Mouse (Mus musculus) stomach, embryonic 16.5 days (tissue): ENCODE data around the gene Nphp1. TPM values are rescaled to one million over a fixed set of nuclear protein-coding genes. Genes with fewer than 3 reads are reported as not detected.

Source experiments
- ATAC-seq: fragments of 200-750 bp; cut with Nextera tagmentation; 2 replicates; pipeline ENCODE4 v1.8.0; 2017; ENCODE audit warnings: moderate number of reproducible peaks, moderate TSS enrichment; ENCODE audit not compliant: insufficient read depth, low FRiP score
- H3K27ac ChIP-seq: fragments of 300-500 bp; sonication (generic); 2 replicates; pipeline ENCODE4 v1.5.1; 2014; ENCODE audit warnings: low read length
- H3K27me3 ChIP-seq: fragments of 300-500 bp; sonication (generic); 2 replicates; pipeline ENCODE4 v1.6.1; 2014; ENCODE audit warnings: low read length, control low read depth, mixed read lengths; ENCODE audit not compliant: control insufficient read depth, insufficient read depth
- H3K36me3 ChIP-seq: fragments of 300-500 bp; sonication (generic); 2 replicates; pipeline ENCODE4 v1.6.1; 2014; ENCODE audit warnings: low read length; ENCODE audit not compliant: control insufficient read depth, insufficient read depth
- H3K4me1 ChIP-seq: fragments of 300-500 bp; sonication (generic); 2 replicates; pipeline ENCODE4 v1.6.1; 2014; ENCODE audit warnings: low read length, control low read depth, mixed read lengths; ENCODE audit not compliant: control insufficient read depth, insufficient read depth
- H3K4me2 ChIP-seq: fragments of 300-500 bp; sonication (generic); 2 replicates; pipeline ENCODE4 v1.6.1; 2014; ENCODE audit warnings: low read depth, low read length, mixed read lengths
- H3K4me3 ChIP-seq: fragments of 300-500 bp; sonication (generic); replicated peaks from 2 replicates; pipeline ENCODE4 v1.5.1; 2014; ENCODE audit warnings: mild to moderate bottlenecking, low read length
- H3K9ac ChIP-seq: fragments of 300-500 bp; sonication (generic); 2 replicates; pipeline ENCODE4 v1.6.1; 2014; ENCODE audit warnings: low read length
- H3K9me3 ChIP-seq: fragments of 300-500 bp; sonication (generic); replicated peaks from 2 replicates; pipeline ENCODE4 v1.6.1; 2016; ENCODE audit warnings: low read length, control low read depth; ENCODE audit not compliant: control insufficient read depth
- WGBS: fragments of 180-500 bp; shearing (Covaris S2); extraction: QIAGEN DNeasy Blood & Tissue Kit; methylation state at CpG from one replicate; pipeline ENCODE4 v1.1.7; 2014; 5-methylcytosine and 5-hydroxymethylcytosine counted together
- polyA plus RNA-seq: library from polyadenylated mRNA; unstranded; fragments of >200 nt; fragmentation: Nextera tagmentation; extraction: Ambion mirVana; gene quantifications from 2 replicates; pipeline ENCODE4 v1.2.1, GENCODE M21; 2015

Gene Nphp1
- polyA plus RNA-seq, 1 experiment from 2014 or later = 28.3 TPM

DNA sequence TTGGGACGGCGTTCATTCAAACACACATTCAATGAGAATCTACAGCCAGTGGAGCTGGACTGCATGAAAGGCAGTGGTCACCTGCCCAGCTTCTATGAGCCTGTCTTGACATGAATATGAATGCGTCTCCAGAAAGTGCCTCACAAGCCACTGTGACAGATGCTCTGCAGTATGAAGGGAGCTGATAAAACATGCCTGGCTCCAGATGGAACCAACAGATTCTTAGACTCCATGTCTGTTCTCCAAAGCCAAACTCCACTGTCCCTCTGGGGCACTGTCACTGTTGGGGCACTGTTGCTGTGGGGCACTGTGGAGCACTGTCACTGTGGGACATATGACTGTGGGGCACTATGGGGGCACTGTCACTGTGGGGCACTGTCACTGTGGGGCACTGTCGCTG, 34.6 kb downstream of the Nphp1 start:
- Histone ChIP-seq H3K9me3 (no peaks in the 10 kb centered on the region), H3K27ac (no peak overlapping the region), H3K4me2 (no peak overlapping the region), H3K27me3 (no peaks in the 10 kb centered on the region), H3K4me3 (no peak overlapping the region), H3K9ac (no peak overlapping the region), H3K4me1 (no peaks in the 10 kb centered on the region), H3K36me3 (no peaks in the 10 kb centered on the region)
- WGBS = 89% methylated on average over 4 of the region's 4 CpGs
- ATAC-seq = no peak

DNA sequence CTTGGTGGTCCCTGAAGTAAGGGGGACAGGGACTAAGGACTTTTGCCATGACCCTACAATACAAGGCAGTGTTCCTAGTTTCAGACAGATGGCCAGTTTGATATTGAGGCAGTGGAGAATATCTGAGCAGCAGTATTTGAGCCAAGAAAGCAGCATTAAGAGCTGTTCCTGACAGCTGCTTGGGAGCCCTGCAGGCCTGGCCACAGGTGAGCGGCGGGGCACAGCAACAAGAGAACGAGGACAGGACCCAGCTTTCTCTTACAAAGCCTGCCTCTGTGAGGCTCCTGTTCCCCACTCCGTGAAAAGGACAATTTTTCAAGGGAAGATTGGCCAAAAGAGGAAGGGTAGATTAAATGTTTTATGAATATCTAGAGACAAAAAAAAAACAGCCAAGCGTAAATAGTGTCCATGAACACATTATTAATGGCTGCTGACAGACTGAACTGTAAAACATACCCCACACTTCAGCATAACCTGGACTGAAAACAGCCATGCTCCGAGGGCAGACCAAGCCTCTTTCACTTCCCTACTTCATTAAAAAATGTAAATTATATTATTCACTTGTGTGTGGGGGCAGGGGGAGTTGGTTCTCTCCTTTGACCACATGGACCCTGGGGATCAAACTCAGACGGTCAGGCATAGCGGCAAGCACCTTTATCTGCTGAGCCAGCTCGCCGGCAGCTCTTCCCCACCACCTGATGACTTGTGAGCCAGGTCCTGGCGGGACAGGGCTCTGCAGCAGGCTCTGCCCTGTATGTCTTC, 36.7 kb downstream of the Nphp1 start:
- Histone ChIP-seq H3K27ac (no peak overlapping the region), H3K9ac (peak overlapping the region; percentile 4; the same call in 1 of the 2 replicates), H3K4me3 (no peak overlapping the region), H3K4me1 (no peaks in the 10 kb centered on the region), H3K27me3 (no peaks in the 10 kb centered on the region), H3K9me3 (no peaks in the 10 kb centered on the region), H3K4me2 (no peak overlapping the region), H3K36me3 (no peaks in the 10 kb centered on the region)
- WGBS = 65% methylated on average over 11 of the region's 11 CpGs
- ATAC-seq = no peak

DNA sequence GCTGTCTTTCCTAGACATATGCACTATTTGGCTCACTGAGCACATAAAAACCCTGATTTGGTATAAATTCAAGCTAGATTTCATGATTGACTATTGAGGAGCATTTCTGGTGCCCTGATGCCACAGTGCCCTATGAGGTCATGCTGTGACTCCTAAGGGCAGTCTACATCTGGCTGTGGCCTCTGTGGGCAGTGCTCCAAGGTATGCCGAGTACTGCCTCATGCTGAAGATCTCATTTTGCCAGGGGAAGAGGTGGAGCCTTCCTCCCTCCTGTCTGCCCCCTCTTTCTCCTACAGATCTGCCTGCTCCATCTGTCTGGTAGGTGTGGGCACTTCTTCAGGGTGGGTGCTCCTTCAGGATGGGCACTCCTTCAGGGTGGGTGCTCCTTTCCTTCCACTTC, 39.3 kb downstream of the Nphp1 start:
- Histone ChIP-seq H3K9ac (no peak overlapping the region), H3K4me2 (no peak overlapping the region), H3K27me3 (no peaks in the 10 kb centered on the region), H3K9me3 (no peaks in the 10 kb centered on the region), H3K4me3 (no peak overlapping the region), H3K4me1 (no peaks in the 10 kb centered on the region), H3K27ac (no peak overlapping the region), H3K36me3 (no peaks in the 10 kb centered on the region)
- ATAC-seq = no peak
- WGBS = 45% methylated on average over 1 of the region's 1 CpGs

DNA sequence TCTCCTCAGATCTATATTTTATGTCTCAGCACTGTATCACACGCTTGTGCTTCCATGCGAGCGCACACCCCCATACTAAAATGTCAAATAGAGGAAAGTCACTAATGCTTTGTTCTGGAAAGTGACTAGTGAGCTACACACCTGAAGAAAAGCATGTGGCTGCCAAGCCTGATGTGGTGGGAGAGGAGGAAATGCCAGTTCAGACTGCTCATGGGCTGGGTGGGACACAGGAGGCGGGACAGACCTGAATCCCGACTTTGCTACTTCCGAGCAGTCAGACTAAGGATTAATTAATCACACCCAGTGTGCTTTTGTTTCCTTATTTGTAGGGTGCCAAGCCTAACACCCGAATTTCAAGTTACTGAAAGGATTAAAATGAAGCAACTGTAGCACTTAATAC, 40.4 kb downstream of the Nphp1 start:
- no peaks in the 10 kb centered on the region for H3K27me3 ChIP-seq
- peak; percentile 62; the same call in 1 of the 2 replicates for ATAC-seq
- 62% methylated on average over 7 of the region's 7 CpGs for WGBS
- H3K9ac ChIP-seq = no peak overlapping the region
- H3K27ac ChIP-seq = peak overlapping the region; percentile 29
- H3K4me1 ChIP-seq = no peaks in the 10 kb centered on the region
- H3K36me3 ChIP-seq = no peaks in the 10 kb centered on the region
- no peak overlapping the region for H3K4me3 ChIP-seq
- no peaks in the 10 kb centered on the region for H3K9me3 ChIP-seq
- H3K4me2 ChIP-seq = no peak overlapping the region

DNA sequence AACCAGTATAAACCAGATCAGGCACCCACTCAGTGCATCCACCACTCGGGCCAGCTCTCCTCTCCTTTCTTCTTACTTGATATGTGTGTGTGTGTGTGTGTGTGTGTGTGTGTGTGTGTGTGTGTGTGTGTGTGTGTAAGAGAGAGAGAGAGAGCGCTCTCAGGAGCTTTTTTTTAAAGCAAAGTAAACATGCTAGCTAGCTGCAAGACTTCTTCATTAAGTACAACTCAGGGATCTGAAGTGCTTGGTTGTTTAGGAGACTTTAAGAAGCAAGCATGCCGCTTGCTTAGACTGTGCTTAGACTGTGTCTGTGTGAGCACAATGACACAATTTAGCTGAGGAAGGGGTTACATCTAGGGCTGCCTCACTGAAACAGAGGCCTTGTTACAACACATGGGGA, 46.1 kb downstream of the Nphp1 start:
- H3K27ac ChIP-seq = peak overlapping the region; percentile 72; the same call in 1 of the 2 replicates
- H3K4me1 ChIP-seq = no peaks in the 10 kb centered on the region
- no peaks in the 10 kb centered on the region for H3K9me3 ChIP-seq
- H3K4me2 ChIP-seq = no peak overlapping the region
- H3K36me3 ChIP-seq = no peaks in the 10 kb centered on the region
- ATAC-seq = no peak
- 63% methylated on average over 3 of the region's 3 CpGs for WGBS
- H3K9ac ChIP-seq = no peak overlapping the region
- no peak overlapping the region for H3K4me3 ChIP-seq
- no peaks in the 10 kb centered on the region for H3K27me3 ChIP-seq

DNA sequence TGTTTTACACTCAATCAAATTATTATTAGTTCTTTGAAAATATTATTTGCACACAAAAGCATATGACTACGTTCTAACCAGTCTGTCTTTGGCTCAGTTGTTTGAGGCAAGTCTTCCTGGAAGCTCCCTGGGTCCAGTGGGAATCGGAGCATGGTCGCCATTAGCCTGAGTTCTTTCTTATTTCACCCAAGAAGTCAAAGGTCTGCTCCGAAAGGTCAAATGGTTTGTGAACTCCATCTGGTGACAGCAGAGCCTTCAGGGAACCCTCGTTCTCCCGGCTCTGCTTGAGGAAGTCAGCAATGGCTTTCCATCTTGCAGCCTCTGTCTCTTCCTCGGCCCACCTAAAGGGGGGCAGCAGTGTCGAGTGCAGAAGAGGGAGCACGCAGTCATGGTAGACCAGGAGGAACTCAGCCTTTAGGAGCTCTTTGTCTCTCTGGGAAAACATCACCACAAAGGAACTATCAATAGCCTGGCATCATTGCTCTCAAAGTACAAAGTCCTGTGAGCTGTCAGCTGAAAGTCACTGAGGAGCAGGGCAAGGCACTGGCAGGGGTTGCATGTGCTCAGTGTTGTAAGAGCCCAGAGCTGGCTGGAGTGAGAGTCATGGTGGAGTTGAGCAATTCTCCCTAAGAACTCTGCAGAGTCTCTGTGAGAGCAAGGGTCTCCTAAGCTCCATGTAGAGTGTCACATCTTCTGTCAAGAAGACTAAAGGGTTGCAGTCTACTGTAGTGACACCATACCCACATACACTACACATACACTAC, 47.8 kb downstream of the Nphp1 start:
- 76% methylated on average over 9 of the region's 9 CpGs for WGBS
- H3K27ac ChIP-seq = no peak overlapping the region

DNA sequence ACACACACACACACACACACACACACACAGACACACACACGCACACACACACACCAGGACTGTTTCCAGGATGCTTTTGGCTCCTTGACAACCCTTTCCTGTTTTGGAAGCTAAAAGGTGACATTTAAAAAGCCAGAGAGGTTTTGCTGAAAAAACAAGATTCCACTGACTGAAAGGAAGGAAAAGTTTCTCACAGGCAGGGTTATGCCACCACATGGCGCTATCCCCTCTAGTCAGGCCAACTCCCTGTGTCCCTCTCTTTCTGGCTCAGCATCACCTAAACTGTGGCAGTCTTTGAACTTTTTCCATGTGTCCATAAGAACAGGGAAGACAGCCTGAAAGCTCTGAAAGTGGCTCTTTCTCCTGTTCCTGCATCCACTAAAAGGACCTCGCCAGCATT, 50.8 kb downstream of the Nphp1 start:
- WGBS = 75% methylated on average over 3 of the region's 3 CpGs
- no peaks in the 10 kb centered on the region for H3K4me1 ChIP-seq

More for the DNA sequence above, 47.8 kb downstream of the Nphp1 start:
- Histone ChIP-seq H3K27me3 (no peaks in the 10 kb centered on the region), H3K9ac (no peak overlapping the region), H3K4me3 (no peak overlapping the region), H3K4me2 (no peak overlapping the region), H3K4me1 (no peaks in the 10 kb centered on the region), H3K9me3 (no peaks in the 10 kb centered on the region), H3K36me3 (no peaks in the 10 kb centered on the region)
- ATAC-seq = no peak

DNA sequence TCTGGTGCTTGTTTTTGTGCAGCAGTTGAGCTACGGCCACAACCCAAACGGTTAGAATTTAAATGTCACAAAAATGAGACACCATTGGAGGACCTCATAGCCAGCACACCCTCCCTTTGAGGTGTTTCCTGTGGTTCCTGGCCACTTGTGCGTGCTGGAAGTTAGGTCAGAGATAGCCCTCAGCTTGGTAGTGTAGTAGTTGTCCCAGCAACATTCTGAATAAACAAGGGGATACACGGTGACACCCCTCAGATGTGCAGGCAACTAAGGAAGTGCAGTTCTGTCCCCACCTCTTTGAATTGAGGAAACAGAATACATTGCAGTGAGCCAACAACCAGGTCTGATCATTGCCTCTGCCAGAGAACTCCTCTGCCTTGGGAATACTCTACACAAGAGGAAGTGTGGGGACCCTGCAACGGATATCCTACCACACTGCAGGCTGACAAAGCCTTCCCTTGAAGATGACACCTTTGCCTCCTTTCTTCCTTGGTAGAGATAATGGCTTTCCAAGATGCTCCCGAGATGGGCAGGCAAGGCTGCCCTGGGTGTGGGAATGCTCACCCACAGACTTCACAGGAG, 52.0 kb downstream of the Nphp1 start:
- no peak overlapping the region for H3K4me3 ChIP-seq
- no peaks in the 10 kb centered on the region for H3K4me1 ChIP-seq
- H3K9ac ChIP-seq = no peak overlapping the region
- H3K27ac ChIP-seq = peak overlapping the region; percentile 35
- no peaks in the 10 kb centered on the region for H3K27me3 ChIP-seq
- WGBS = 66% methylated on average over 6 of the region's 6 CpGs
- H3K4me2 ChIP-seq = no peak overlapping the region
- peak; percentile 56; the same call in 1 of the 2 replicates for ATAC-seq
- H3K36me3 ChIP-seq = no peaks in the 10 kb centered on the region
- no peaks in the 10 kb centered on the region for H3K9me3 ChIP-seq

More for the DNA sequence above, 50.8 kb downstream of the Nphp1 start:
- Histone ChIP-seq H3K27ac (no peak overlapping the region), H3K4me3 (no peak overlapping the region), H3K4me2 (no peak overlapping the region), H3K27me3 (no peaks in the 10 kb centered on the region), H3K9ac (no peak overlapping the region), H3K36me3 (no peaks in the 10 kb centered on the region), H3K9me3 (no peaks in the 10 kb centered on the region)
- no peak for ATAC-seq
